Mouse (Mus musculus) CH12.LX (cell line): ENCODE results near the gene Cdk2ap2.
"Not testable (repeated sequence)": the region's sequence is repeated elsewhere in the genome, so short reads cannot be mapped to it uniquely, and the experiment has no call there.

Source experiments
- CTCF ChIP-seq, 2 experiments: IDR thresholded peaks in 1 of 2; conservative IDR thresholded peaks in 1 of 2; 2 replicates each; pipeline ENCODE4 v1.5.1; 2011 to 2012; ENCODE audit warnings: low read depth in 2 of 2, low read length in 2 of 2, improper control_type of control experiment in 1 of 2, inconsistent platforms in 1 of 2, mild to moderate bottlenecking in 1 of 2, moderate library complexity in 1 of 2
- EP300 ChIP-seq: IDR thresholded peaks from 2 replicates; pipeline ENCODE4 v1.6.1; 2011; ENCODE audit warnings: low read length, improper control_type of control experiment
- HCFC1 ChIP-seq: IDR thresholded peaks from 2 replicates; pipeline ENCODE4 v1.6.1; 2012; ENCODE audit warnings: low read depth, mild to moderate bottlenecking, inconsistent platforms, low read length, improper control_type of control experiment
- POLR2A ChIP-seq: IDR thresholded peaks from 2 replicates; pipeline ENCODE4 v1.6.1; 2011; ENCODE audit warnings: low read depth, mild to moderate bottlenecking, improper control_type of control experiment, low read length
- RCOR1 ChIP-seq: conservative IDR thresholded peaks from 2 replicates; pipeline ENCODE4 v1.6.1; 2012; ENCODE audit warnings: low read depth, mild to moderate bottlenecking, inconsistent platforms, low read length, improper control_type of control experiment
- USF1 ChIP-seq: IDR thresholded peaks from 2 replicates; pipeline ENCODE4 v1.6.1; 2014; ENCODE audit warnings: low read depth, mild to moderate bottlenecking, inconsistent platforms, low read length, improper control_type of control experiment

DNA sequence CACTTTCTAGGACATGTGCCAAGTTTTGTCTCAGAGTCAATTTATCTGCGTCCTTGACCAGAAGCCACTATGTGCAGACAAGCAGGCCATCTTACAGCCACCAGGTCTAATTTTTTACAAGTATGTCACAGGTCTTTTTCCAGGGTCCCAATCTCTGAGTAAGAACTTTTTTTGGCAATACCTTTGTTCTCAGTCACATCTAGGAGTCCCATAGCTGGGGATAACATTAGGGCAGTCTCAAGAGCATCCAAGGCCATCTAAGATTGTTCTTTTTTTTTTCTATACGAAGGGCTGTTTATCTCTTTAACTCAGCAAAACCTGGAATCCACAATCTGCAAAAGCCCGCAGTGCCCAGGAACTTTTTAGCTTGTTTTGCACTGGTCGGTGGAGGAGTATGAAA is 33.6 kb upstream of the Cdk2ap2 start:
- not testable (repeated sequence) for TF ChIP-seq CTCF (conservative IDR thresholded peaks at IDR 0.05 in 1 of 2, IDR thresholded peaks at IDR 0.05 in 1 of 2; ENCODE audit: low read depth in 2 of 2, low read length in 2 of 2); RCOR1; HCFC1; POLR2A; USF1; EP300
